Mouse (Mus musculus) skeletal muscle tissue, adult 2 months (tissue): ENCODE measurements at regions not wholly inside any gene's neighbourhood (a gene's known extent, or its start where the extent isn't known, plus 50 kb on each side); places are given as distances from the start of the nearest gene placed in this dataset.

Experiments
- DNase-seq: peaks from one replicate; pipeline ENCODE4 v3.0.0-alpha.2; 2012; ENCODE audit warnings: low read depth, low spot score

- DNase-seq = no peak
These were observed 76.4 kb upstream of the Atp5g3 start for GRCm38 (mm10) chr2:73987441-73988105.

GRCm38 (mm10) chr2:73985911-73986250 is 74.8 kb upstream of the Atp5g3 start:
- DNase-seq = no peak

- DNase-seq = no peak
These were observed 74.2 kb upstream of the Atp5g3 start for GRCm38 (mm10) chr2:73985238-73985910.

GRCm38 (mm10) chr2:73983166-73983565 is 72.0 kb upstream of the Atp5g3 start:
- DNase-seq = no peak

GRCm38 (mm10) chr2:73978072-73978471 is 66.9 kb upstream of the Atp5g3 start:
- DNase-seq = no peak

- DNase-seq = no peak
These were observed 62.6 kb upstream of the Atp5g3 start for GRCm38 (mm10) chr2:73973774-73974173.

- no peak for DNase-seq
These were observed 56.5 kb upstream of the Atp5g3 start for GRCm38 (mm10) chr2:73967618-73968017.

- no peak for DNase-seq
These were observed 54.5 kb upstream of the Atp5g3 start for GRCm38 (mm10) chr2:73965595-73965994.
